Mouse (Mus musculus) ES-CJ7 (cell line): ENCODE data around the gene Ddx23.

Experiments used
- DNase-seq: peaks from one replicate; pipeline ENCODE4 v3.0.0; 2011; ENCODE audit warnings: low read depth, low spot score

Ddx23 gene

DNA sequence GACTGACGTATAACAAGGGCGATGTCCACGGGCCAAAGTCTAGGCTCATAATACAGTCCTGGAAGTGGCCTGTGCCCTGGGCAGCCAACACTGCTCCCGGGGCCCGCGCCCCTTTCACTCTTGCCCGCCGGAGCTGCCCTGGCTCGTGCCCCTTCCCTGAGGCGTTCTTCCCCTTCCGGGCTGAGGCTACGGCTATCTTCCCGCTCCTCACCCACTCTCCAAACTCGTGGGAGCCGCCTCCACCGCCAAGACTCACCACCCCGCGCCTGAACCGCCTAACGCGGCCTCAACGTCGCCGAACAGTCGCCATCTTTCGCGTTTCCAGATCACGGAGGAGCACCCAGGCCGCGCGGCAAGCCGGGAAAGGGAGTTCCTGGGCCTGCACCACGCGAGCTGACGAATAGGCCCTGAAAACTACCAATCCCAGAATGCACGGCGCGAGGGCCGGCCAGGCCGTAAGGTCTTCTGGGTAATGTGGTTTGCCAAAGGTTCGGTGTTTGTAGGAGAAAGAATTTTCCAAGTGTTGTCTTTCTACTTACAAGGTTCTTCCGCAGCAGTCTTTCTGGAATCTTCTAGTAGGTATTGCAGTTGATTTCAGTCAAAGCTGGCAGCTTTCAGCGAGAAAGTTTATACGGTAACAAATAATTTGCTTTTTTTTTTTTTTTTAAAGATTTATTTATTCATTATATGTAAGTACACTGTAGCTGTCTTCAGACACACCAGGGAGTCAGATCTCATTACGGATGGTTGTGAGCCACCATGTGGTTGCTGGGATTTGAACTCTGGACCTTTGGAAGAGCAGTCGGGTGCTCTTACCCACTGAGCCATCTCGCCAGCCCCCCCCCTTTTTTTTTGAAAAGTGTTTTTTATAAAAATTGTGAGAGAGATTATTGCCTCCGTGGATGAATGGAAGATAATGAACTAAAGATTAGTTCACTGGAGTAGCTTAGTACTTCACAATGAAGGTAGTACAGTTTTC is at the start of gene Ddx23:
Ddx23 (minus strand) TSS at position 328 of the 979 bp plus-strand sequence.
- peak; percentile 96 for DNase-seq

GRCm38 (mm10) chr15:98710442-98710841 is 47.7 kb upstream of the Ddx23 start:
- peak; percentile 75 for DNase-seq

DNA sequence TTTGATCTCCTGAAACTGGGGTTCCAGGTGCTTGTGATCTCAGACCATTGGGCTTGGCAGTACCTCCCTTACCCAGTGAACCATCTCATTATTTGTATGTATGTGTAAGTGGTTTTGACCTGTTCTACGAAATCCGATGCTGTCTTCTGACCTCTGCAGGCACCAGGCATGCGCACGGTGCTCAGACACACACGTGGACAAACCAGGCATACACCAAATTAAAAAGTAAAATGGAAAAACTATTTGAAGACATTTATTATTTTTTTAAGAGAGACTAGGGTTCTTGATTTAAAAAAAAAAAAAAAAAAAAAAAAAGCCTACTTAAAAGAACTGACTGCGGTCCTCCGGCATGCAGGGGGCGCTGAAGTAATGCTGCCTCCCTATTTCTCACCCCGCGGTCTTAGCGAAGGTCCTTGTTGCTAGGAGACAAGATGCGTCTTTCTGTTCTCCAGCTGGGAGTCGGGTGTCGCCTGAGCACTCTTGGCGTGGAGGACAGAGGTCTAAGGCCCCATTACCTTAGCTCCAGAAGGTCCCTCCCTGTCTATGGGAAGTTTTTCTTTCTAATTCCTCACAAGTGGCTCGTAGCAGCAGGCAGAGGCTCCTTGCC is 45.2 kb upstream of the Ddx23 start, which contains the start of gene Ccdc65:
Ccdc65 (plus strand) TSS at position 442 of the 607 bp plus-strand sequence.
- peak; percentile 96 for DNase-seq

DNA sequence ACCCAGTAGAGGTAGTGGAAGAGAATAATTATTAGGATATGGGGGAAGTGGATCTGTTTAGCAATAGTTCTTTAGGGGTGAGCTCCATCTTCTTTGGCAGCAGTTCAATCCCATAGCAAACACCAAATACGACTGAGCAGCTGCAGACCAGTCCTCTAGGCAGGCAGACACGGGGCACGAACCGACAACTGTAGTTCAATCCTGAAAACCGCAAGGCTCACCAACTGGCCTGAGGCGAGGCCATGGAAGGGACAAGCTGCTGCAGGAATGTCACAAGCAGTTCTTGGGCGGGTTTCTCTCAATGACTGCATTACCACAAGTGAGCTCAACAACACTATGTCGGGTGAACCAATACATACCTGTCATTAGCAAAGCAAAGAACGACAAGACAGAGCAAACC is 41.6 kb upstream of the Ddx23 start:
- no peak for DNase-seq

DNA sequence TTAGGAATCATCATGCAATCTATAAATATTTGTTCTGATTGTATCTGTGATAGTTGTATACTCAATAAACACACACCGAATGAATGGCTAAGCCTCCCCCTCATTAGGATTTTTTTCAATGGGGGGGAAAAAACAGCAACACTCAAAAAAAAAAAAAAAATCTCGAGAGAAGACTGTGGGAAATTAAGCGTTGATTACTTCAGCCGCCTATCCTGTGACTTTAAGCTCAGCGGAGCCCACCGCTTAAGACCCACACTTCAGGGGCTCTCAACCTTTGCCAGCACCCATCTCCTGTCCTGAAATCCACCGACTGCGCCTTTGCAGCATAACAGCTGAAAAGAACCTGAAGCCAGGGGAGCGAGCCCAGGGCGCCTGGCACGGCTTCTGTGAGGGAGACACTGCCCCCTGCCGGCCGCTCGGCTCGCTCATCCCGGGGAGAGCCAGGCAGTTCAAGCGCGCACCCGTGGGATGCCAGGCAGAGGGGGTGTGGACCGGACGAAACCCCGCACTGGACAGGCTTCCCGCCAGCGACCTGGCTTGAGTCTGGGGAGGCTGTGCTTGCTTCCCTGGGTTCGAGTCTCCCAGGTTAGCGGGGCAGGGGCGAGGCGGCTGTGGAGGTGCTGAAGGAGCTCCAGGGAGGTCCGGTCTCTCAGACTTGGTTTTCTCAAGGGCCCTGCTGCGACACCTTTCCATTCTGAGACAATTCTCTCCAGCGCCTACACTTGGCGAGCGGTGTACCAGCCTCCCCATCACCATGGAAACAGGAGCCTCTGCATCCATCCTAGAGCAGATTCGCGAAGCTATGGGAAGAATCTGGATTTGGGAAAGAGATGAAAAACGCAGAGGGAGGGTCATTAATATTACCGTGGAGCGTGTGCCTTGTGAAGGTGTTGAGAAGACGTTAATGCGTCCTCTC is 36.8 kb upstream of the Ddx23 start:
- peak; percentile 88 for DNase-seq

DNA sequence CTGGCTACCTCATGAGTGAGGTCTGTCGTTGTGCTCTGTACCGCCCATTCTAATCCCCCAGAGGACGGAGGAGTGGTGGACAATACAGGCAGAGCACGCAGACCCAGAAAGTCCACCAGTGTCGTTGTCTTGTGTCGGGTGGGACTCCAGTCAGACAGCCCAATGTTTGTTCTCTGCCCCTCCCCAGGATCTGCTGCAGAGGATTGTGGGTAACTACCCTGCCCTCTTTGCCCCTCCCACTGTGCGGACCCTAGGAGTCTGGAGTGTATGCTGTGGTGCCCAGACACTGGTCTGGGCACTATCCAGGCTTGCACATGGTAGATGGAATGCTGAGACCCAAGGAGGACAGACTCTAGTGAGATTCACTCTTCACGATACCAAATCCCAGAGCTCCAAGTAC is 33.5 kb upstream of the Ddx23 start:
- peak; percentile 66 for DNase-seq

DNA sequence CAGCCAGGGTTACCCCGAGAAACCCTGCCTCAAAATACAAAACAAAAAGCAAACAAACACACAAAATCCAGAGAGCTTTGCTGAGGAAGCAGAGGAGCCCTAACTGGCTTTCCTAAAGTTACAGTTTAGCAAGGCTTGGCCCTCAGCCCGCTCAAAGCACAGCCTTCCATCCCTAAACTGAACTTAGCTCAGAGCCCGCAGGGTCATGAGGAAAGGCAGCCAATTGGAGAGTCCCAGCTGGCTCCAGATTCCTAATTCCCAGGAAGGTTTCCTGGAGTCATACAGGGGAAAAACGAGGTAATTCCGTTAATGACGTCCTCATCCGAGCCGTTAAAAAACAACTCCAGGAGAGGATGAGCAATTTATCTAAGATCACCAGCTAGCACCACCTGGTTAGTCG is 33.0 kb upstream of the Ddx23 start:
- no peak for DNase-seq

- no peak for DNase-seq
Observed at GRCm38 (mm10) chr15:98692171-98692715, 29.5 kb upstream of the Ddx23 start.

DNA sequence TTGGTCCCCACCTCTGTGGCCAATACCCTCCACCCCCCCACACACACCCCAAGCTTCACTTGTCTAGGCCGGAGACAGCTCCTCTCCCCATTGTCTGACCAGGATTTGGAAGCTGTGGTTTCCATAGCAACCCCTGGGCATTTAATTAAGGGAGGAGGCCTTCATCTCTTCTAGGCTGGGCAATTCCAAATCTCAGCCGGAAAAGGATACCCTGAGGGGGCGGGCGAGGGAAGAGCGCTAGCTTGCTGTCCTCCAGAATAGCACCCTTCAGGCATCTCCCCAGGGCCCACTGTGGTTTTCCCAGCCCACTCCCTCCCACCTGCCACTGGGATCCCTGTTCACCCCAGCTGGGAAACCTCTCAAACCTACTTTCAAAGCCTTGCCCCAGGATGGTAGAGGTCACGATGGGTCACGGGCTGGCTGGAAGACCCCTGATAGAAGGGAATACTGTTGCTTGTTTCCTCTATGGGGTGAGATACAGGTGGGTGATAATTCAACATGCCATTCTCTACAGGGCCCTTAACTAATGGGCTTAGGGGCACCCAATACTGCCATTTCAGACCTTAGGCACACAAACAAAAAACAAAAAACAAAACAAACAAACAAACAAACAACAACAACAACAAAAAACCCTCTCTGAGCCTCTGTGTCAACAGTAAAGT is 28.9 kb upstream of the Ddx23 start:
- peak; percentile 51 for DNase-seq

- DNase-seq: no peak
Observed at GRCm38 (mm10) chr15:98689682-98690081, 27.0 kb upstream of the Ddx23 start.

DNA sequence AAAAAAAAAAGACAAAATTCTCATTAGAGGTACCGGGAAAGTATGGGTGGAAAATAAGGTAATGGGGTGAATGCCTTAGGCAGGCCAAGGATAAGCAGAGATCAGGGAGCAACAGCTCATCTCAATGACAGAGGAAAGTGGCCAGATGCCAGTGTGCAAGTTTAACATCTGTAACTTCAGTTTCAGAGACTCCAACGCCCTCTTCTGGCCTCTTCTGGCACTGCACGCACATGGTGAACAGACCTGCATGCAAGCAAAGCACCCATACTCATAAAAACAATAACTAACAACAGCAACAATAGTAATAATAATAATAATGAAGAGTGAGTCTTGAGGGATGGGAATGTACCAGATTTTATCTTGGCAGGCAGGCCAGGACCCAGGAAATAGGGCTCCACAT is 23.2 kb upstream of the Ddx23 start:
- DNase-seq: peak; percentile 71

DNA sequence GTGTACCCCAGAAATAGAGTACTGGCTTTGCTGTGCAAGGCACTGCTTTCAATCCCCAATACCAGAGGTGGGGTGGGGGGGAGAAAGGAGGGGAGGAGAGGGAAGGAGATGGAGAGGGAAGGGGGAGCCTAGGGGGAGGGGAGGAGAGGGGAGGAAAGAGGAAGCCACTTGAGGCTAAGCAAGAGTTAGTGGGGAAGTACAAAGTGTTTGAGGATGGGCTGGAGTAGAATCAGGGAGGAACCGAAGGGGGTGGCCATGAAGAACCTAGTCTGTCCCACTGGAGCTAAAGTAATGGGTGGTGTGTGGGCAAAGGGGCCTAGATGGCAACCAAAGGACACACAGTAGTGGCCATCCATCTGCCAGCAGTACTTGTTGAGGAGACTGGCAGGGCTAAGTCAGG is 21.1 kb upstream of the Ddx23 start:
- no peak for DNase-seq

DNA sequence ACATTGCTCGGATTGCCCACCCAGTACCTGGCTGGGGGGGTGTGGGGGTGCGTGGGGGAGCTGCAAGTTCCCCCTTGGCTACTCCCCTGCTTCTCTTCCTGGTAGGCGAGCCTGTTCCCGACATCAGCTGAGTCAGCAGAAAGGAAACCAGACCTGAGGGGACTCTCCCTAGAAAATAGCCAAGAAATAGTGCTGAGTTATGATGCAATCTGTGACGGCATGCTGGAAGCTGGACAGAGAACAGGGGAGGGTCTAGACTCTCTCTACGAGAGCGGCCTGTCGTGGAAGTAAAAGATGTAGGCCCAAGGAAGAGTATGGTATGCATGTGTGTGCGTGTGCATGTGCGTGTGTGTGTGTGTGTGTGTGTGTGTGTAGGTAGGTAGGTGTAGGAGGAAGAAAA is 20.5 kb upstream of the Ddx23 start:
- DNase-seq: no peak

DNA sequence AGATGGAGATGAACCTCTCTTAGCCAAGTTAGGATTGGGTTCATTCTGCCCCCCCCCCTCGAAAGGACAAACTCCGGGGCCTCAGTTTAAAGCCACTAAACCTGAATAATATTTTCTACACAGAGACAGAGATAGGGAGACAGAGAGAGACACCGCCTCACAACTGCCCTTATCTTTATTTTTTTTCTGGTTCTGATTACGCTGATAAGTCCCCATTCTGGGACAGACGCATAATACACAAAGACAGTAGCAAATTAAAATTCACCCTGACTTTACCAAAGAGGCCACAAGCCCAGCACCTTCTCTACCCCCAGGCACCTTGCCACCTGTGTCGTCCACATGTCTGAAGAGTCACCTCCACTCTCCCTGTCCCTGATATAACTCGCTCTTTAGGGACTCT is 18.9 kb upstream of the Ddx23 start:
- no peak for DNase-seq

GRCm38 (mm10) chr15:98680660-98681059 is 18.0 kb upstream of the Ddx23 start:
- no peak for DNase-seq

DNA sequence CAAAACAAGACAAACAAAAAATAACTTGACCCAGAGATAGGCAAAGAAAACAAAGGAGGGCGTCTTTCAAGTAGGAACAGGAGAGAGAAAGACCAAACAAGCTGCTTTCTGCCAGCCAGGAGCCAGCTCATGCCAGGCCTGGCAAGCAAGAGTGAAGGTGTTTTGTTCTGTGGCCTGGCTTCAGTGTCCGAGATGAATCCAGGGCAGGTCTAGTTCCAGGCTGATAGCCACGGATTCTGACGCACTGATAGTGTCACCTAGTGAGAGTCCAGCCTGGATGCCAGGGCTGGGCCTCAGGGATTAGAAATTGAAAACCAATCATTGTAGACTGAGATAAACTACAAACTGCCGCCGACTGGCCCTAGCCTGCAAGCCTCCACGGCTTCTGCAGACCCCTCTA is 15.3 kb upstream of the Ddx23 start:
- DNase-seq: no peak

DNA sequence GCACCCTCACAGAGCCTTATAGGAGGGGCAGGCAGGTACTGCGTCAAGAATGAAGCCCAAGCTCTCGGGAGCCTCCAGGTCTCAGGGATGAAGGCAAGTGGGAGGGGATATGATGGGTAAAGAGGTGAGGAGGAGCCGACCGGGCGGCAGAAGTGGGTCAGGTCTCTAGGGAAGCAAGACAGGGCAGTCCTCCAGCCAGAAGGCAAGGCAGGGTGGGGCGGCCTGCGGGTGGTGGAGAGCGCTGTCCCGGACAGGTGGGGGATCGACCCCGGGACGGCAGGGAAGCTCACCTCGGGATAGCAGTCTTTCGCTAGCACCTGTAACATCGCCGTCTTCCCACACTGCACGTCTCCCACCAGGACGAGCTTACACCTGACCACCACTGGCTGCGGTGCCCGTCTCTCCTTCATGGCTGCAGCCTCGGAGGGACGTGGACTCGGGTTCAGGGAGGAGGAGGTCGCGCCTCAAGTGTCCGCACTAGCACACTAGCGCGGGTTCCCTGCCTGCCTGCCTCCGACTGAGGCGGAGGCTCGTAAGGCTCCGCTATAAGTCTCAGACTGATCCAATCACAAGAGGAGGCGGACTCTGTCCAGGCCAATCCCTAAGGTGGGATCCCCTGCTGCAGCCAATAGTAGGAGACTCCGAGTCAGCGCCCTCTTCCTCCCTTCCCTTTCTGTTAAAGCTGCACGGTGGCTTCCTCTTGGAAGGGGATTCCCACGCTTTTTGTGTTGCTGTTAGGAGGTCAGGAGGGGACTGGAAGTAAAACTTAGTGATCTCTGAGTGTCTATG is 14.4 kb upstream of the Ddx23 start, which contains the start of gene Rnd1:
Rnd1 (minus strand) TSS at position 522 of the 789 bp plus-strand sequence.
- peak; percentile 94 for DNase-seq

- no peak for DNase-seq
Observed at GRCm38 (mm10) chr15:98676471-98676870, 13.8 kb upstream of the Ddx23 start.

- no peak for DNase-seq
Observed at GRCm38 (mm10) chr15:98675634-98676250, 13.0 kb upstream of the Ddx23 start.
